Mouse (Mus musculus) spleen, adult 2 months (tissue): ENCODE results near the gene Gli1. TPM values are rescaled to one million over a fixed set of nuclear protein-coding genes. Genes with fewer than 3 reads are reported as not detected.

Experiments
- DNase-seq, 2 experiments: peaks; one replicate each; pipeline versions ENCODE4 v3.0.0 to v3.0.0-alpha.2; 2012 to 2021; ENCODE audit warnings: low spot score in 2 of 2, low read depth in 1 of 2
- H3K27ac ChIP-seq: fragments of 200-500 bp; 2 replicates; pipeline ENCODE4 v1.5.1; 2012; ENCODE audit warnings: low read length, inconsistent platforms; ENCODE audit not compliant: insufficient read depth
- H3K27me3 ChIP-seq: fragments of 200-500 bp; 2 replicates; pipeline ENCODE4 v1.6.1; 2012; ENCODE audit warnings: mild to moderate bottlenecking, moderate library complexity, low read length, inconsistent platforms; ENCODE audit not compliant: control insufficient read depth, insufficient read depth
- H3K36me3 ChIP-seq: fragments of 200-500 bp; 2 replicates; pipeline ENCODE4 v1.6.1; 2012; ENCODE audit warnings: mild to moderate bottlenecking, low read length, inconsistent platforms; ENCODE audit not compliant: control insufficient read depth, insufficient read depth
- H3K4me1 ChIP-seq: fragments of 200-500 bp; 2 replicates; pipeline ENCODE4 v1.6.1; 2011; ENCODE audit warnings: inconsistent platforms; ENCODE audit not compliant: control insufficient read depth, insufficient read depth, insufficient read length
- H3K4me3 ChIP-seq: fragments of 200-500 bp; 2 replicates; pipeline ENCODE4 v1.5.1; 2011; ENCODE audit warnings: mild to moderate bottlenecking, inconsistent platforms; ENCODE audit not compliant: insufficient read depth, insufficient read length; ENCODE audit errors: extremely low read depth
- CTCF ChIP-seq: fragments of 200-500 bp; IDR thresholded peaks from 2 replicates; pipeline ENCODE4 v1.5.1; 2011; ENCODE audit warnings: mild to moderate bottlenecking, inconsistent platforms; ENCODE audit not compliant: insufficient read depth, insufficient read length, insufficient replicate concordance; ENCODE audit errors: extremely low read depth
- POLR2A ChIP-seq: fragments of 200-500 bp; IDR thresholded peaks from 2 replicates; pipeline ENCODE4 v1.6.1; 2011; ENCODE audit warnings: low read depth, low read length, inconsistent platforms
- WGBS: fragments of 180-500 bp; shearing (Covaris S2); methylation state at CpG from one replicate; pipeline ENCODE4 v1.1.7; 2018; 5-methylcytosine and 5-hydroxymethylcytosine counted together
- polyA plus RNA-seq: library from polyadenylated mRNA; depleted of rRNA; stranded (reverse); fragments of >200 nt; gene quantifications from 2 replicates; pipeline ENCODE4 v1.2.3, GENCODE M21; 2012

Gli1 gene
- polyA plus RNA-seq, 1 experiment: 0.42 TPM

DNA sequence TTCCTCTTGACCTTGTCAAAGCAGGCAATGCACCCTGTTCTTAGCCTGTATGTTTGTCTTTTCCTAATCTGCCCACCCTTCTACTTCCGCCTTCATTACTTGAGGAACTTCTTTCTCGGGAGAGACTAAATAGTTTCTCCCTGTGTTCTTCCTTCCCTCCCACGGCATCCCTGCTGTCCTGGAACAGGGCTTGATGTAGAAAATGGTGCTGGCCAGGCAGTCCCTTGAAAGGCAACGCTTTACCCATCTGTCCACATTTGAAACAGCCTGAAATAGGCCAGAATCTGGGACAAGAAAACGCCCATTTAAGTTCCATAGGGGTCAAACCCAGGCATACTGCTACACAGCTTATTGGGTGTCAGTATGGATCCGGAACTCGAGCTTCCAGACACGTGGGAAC is 8.0 kb upstream of the Gli1 start:
- no peaks in the 10 kb centered on the region for H3K27me3 ChIP-seq
- H3K4me1 ChIP-seq: no peaks in the 10 kb centered on the region; the same call in 1 of the 2 replicates
- H3K36me3 ChIP-seq: no peaks in the 10 kb centered on the region
- DNase-seq: no peak
- WGBS: 81% methylated on average over 8 of the region's 8 CpGs
- H3K4me3 ChIP-seq: no peak overlapping the region
- no peak for TF ChIP-seq POLR2A
- TF ChIP-seq CTCF: no peak
- H3K27ac ChIP-seq: no peak overlapping the region

- Histone ChIP-seq H3K27me3 (no peaks in the 10 kb centered on the region), H3K4me1 (no peaks in the 10 kb centered on the region; the same call in 1 of the 2 replicates), H3K36me3 (no peaks in the 10 kb centered on the region), H3K27ac (no peak overlapping the region), H3K4me3 (no peak overlapping the region)
- TF ChIP-seq POLR2A (no peak), CTCF (no peak)
- DNase-seq: no peak
- 80% methylated on average over 4 of the region's 4 CpGs for WGBS
Measured at GRCm38 (mm10) chr10:127348957-127349356, 7.2 kb upstream of the Gli1 start.

- TF ChIP-seq POLR2A (no peak), CTCF (no peak)
- 83% methylated on average over 3 of the region's 3 CpGs for WGBS
Measured at GRCm38 (mm10) chr10:127346173-127346572, 4.4 kb upstream of the Gli1 start.

GRCm38 (mm10) chr10:127343029-127343428 is 1.3 kb upstream of the Gli1 start:
- H3K27me3 ChIP-seq: peaks cover 19% of the 10 kb centered on the region
- WGBS: 36% methylated on average over 3 of the region's 3 CpGs
- no peak for DNase-seq
- H3K4me1 ChIP-seq: no peaks in the 10 kb centered on the region; the same call in 1 of the 2 replicates
- TF ChIP-seq CTCF (no peak), POLR2A (no peak)
- no peaks in the 10 kb centered on the region for H3K36me3 ChIP-seq
- no peak overlapping the region for H3K27ac ChIP-seq
- H3K4me3 ChIP-seq: no peak overlapping the region

More at GRCm38 (mm10) chr10:127346173-127346572, 4.4 kb upstream of the Gli1 start:
- Histone ChIP-seq H3K4me3 (no peak overlapping the region), H3K4me1 (no peaks in the 10 kb centered on the region; the same call in 1 of the 2 replicates), H3K36me3 (no peaks in the 10 kb centered on the region), H3K27ac (no peak overlapping the region), H3K27me3 (peaks cover 6% of the 10 kb centered on the region; the same call in 1 of the 2 replicates)
- no peak for DNase-seq

DNA sequence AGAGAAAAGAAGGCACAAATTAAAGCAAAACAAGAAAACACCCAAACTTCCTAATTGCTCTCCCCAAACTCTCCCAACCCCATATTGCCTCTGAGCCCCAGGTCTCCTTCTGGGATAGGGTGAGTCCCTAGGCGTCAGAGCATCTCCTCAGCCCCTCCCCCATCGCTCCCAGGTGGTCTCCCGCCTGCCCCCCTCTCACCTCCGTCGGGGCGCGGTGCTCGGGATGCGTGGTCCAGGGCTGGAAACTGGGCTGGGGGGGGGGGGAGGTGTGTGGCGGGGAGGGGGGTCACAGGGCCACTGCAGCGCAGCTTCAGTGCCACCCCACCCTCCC is 449 bp downstream of the Gli1 start:
- Histone ChIP-seq H3K36me3 (no peaks in the 10 kb centered on the region), H3K27ac (no peak overlapping the region), H3K4me3 (no peak overlapping the region), H3K4me1 (no peaks in the 10 kb centered on the region; the same call in 1 of the 2 replicates), H3K27me3 (peaks cover 19% of the 10 kb centered on the region)
- no peak for DNase-seq
- TF ChIP-seq CTCF (no peak), POLR2A (no peak)
- WGBS: 3% methylated on average over 7 of the region's 11 CpGs

GRCm38 (mm10) chr10:127340577-127341359 is 1.0 kb downstream of the Gli1 start:
- Histone ChIP-seq H3K4me3 (no peak overlapping the region), H3K27me3 (peaks cover 19% of the 10 kb centered on the region), H3K36me3 (no peaks in the 10 kb centered on the region), H3K4me1 (no peaks in the 10 kb centered on the region; the same call in 1 of the 2 replicates), H3K27ac (no peak overlapping the region)
- 5% methylated on average over 27 of the region's 27 CpGs for WGBS
- no peak for DNase-seq
- TF ChIP-seq CTCF (no peak), POLR2A (no peak)
